Mouse (Mus musculus) heart, adult 9 months (tissue): ENCODE data around the gene Echdc1.
"Not testable (repeated sequence)": the region's sequence is repeated elsewhere in the genome, so short reads cannot be mapped to it uniquely, and the experiment has no call there.

Source experiments
- DNase-seq, 2 experiments: peaks; one replicate each; pipeline ENCODE4 v3.0.0; 2022; ENCODE audit warnings: low spot score in 2 of 2

Echdc1 gene

GRCm38 (mm10) chr10:29313064-29313638 lies at the start of gene Echdc1:
TSS of gene Echdc1 (plus strand) at chr10:29313166.
- DNase-seq: peak; percentile 87 to 91

- DNase-seq: no peak
These were observed 31.2 kb upstream of the Echdc1 start for GRCm38 (mm10) chr10:29281736-29282135.

- no peak for DNase-seq
These were observed 27.2 kb upstream of the Echdc1 start for GRCm38 (mm10) chr10:29285757-29286156.

- DNase-seq: no peak
These were observed 10.7 kb upstream of the Echdc1 start for GRCm38 (mm10) chr10:29302230-29302629.

GRCm38 (mm10) chr10:29311480-29312219 lies 1.3 kb upstream of the Echdc1 start:
- DNase-seq: no peak

- DNase-seq: no peak
These were observed 939 bp downstream of the Echdc1 start for GRCm38 (mm10) chr10:29313905-29314304.

- no peak for DNase-seq
These were observed 11.9 kb downstream of the Echdc1 start for GRCm38 (mm10) chr10:29324817-29325216.

GRCm38 (mm10) chr10:29333836-29334235 lies 20.9 kb downstream of the Echdc1 start:
- no peak for DNase-seq

- DNase-seq: peak in 1 of 2 experiments; percentile 41
These were observed 25.5 kb downstream of the Echdc1 start for GRCm38 (mm10) chr10:29338355-29339056.

GRCm38 (mm10) chr10:29344232-29344631 lies 31.3 kb downstream of the Echdc1 start:
- no peak for DNase-seq

GRCm38 (mm10) chr10:29346638-29347037 lies 33.7 kb downstream of the Echdc1 start:
- DNase-seq: no peak

- DNase-seq: no peak
These were observed 38.5 kb downstream of the Echdc1 start for GRCm38 (mm10) chr10:29351420-29351819.

GRCm38 (mm10) chr10:29352575-29352974 lies 39.6 kb downstream of the Echdc1 start:
- DNase-seq: peak in 1 of 2 experiments; percentile 15

GRCm38 (mm10) chr10:29354183-29354582 lies 41.2 kb downstream of the Echdc1 start:
- no peak for DNase-seq

GRCm38 (mm10) chr10:29361095-29361463 lies 48.1 kb downstream of the Echdc1 start:
- DNase-seq: no peak

- peak; percentile 91 to 92 for DNase-seq
These were observed 48.7 kb downstream of the Echdc1 start for GRCm38 (mm10) chr10:29361464-29362196.

- no peak for DNase-seq
These were observed 49.4 kb downstream of the Echdc1 start, which contains the start of gene Rnf146 for GRCm38 (mm10) chr10:29362197-29362900. TSS of gene Rnf146 (minus strand) at chr10:29362442.

- no peak for DNase-seq
These were observed 61.1 kb downstream of the Echdc1 start for GRCm38 (mm10) chr10:29374065-29374464.

GRCm38 (mm10) chr10:29381558-29381957 lies 68.6 kb downstream of the Echdc1 start:
- DNase-seq: no peak

GRCm38 (mm10) chr10:29394890-29395289 lies 81.9 kb downstream of the Echdc1 start:
- DNase-seq: not testable (repeated sequence)
